Mouse (Mus musculus): ENCODE measurements at regions not wholly inside any gene's neighbourhood (a gene's known extent, or its start where the extent isn't known, plus 50 kb on each side); places are given as distances from the start of the nearest gene placed in this dataset.
"Not testable (repeated sequence)": the region's sequence is repeated elsewhere in the genome, so short reads cannot be mapped to it uniquely, and the experiment has no call there.

GRCm38 (mm10) chr13:88675835-88676234 is 145.4 kb upstream of the Edil3 start:
- H3K9ac ChIP-seq = no peak overlapping the region
- WGBS = 92% methylated on average over 5 of the region's 5 CpGs
- H3K36me3 ChIP-seq = no peaks in the 10 kb centered on the region
- no peak overlapping the region for H3K4me2 ChIP-seq (replicated peaks)
- ATAC-seq (ENCODE audit: insufficient number of reproducible peaks, insufficient read depth, low FRiP score, low TSS enrichment) = no peak
- no peak overlapping the region for H3K4me3 ChIP-seq
- H3K27ac ChIP-seq = no peak overlapping the region
- no peaks in the 10 kb centered on the region for H3K4me1 ChIP-seq
- no peaks in the 10 kb centered on the region for H3K27me3 ChIP-seq
- H3K9me3 ChIP-seq = no peaks in the 10 kb centered on the region

GRCm38 (mm10) chr13:88704526-88704925 is 116.7 kb upstream of the Edil3 start:
- no peak for ATAC-seq (ENCODE audit: insufficient number of reproducible peaks, insufficient read depth, low FRiP score, low TSS enrichment)
- no peak overlapping the region for H3K4me3 ChIP-seq
- no peak overlapping the region for H3K4me2 ChIP-seq (replicated peaks)
- H3K36me3 ChIP-seq = no peaks in the 10 kb centered on the region
- WGBS = 13% methylated on average over 1 of the region's 1 CpGs
- H3K4me1 ChIP-seq = no peaks in the 10 kb centered on the region
- no peaks in the 10 kb centered on the region for H3K9me3 ChIP-seq
- H3K27me3 ChIP-seq = no peaks in the 10 kb centered on the region
- H3K27ac ChIP-seq = no peak overlapping the region
- no peak overlapping the region for H3K9ac ChIP-seq

GRCm38 (mm10) chr13:88729626-88730025 is 91.6 kb upstream of the Edil3 start:
- not testable (repeated sequence) for H3K4me1 ChIP-seq; H3K27me3 ChIP-seq; H3K4me2 ChIP-seq (replicated peaks); H3K9me3 ChIP-seq; ATAC-seq (ENCODE audit: insufficient number of reproducible peaks, insufficient read depth, low FRiP score, low TSS enrichment); H3K27ac ChIP-seq; H3K9ac ChIP-seq; H3K4me3 ChIP-seq; H3K36me3 ChIP-seq
- WGBS = 91% methylated on average over 2 of the region's 2 CpGs

GRCm38 (mm10) chr13:88749916-88750315 is 71.4 kb upstream of the Edil3 start:
- Histone ChIP-seq H3K27me3 (no peaks in the 10 kb centered on the region), H3K27ac (no peak overlapping the region), H3K9ac (no peak overlapping the region), H3K4me3 (no peak overlapping the region), H3K4me2 (replicated peaks) (no peak overlapping the region), H3K9me3 (no peaks in the 10 kb centered on the region), H3K4me1 (no peaks in the 10 kb centered on the region), H3K36me3 (no peaks in the 10 kb centered on the region)
- no peak for ATAC-seq (ENCODE audit: insufficient number of reproducible peaks, insufficient read depth, low FRiP score, low TSS enrichment)
- 68% methylated on average over 1 of the region's 1 CpGs for WGBS
